Mouse (Mus musculus) intestine, embryonic 15.5 days (tissue): ENCODE results near the gene Cacna1c. TPM values are rescaled to one million over a fixed set of nuclear protein-coding genes. Genes with fewer than 3 reads are reported as not detected.
A peak's percentile ranks its signal among the peaks of the same experiment; 100 is the strongest.

Experiments
- ATAC-seq: fragments of 200-750 bp; cut with Nextera tagmentation; 2 replicates; pipeline ENCODE4 v1.8.0; 2017; ENCODE audit warnings: moderate TSS enrichment, moderate library complexity
- H3K27ac ChIP-seq: fragments of 300-500 bp; sonication (generic); 2 replicates; pipeline ENCODE4 v1.5.1; 2015; ENCODE audit warnings: mild to moderate bottlenecking, inconsistent platforms
- H3K27me3 ChIP-seq: fragments of 300-500 bp; sonication (generic); replicated peaks from 2 replicates; pipeline ENCODE4 v1.6.1; 2015; ENCODE audit warnings: inconsistent platforms
- H3K36me3 ChIP-seq: fragments of 300-500 bp; sonication (generic); 2 replicates; pipeline ENCODE4 v1.6.1; 2015; ENCODE audit warnings: inconsistent platforms
- H3K4me1 ChIP-seq: fragments of 300-500 bp; sonication (generic); replicated peaks from 2 replicates; pipeline ENCODE4 v1.6.1; 2015; ENCODE audit warnings: inconsistent platforms
- H3K4me2 ChIP-seq: fragments of 300-500 bp; sonication (generic); replicated peaks from 2 replicates; pipeline ENCODE4 v1.6.1; 2015; ENCODE audit warnings: mild to moderate bottlenecking, inconsistent platforms
- H3K4me3 ChIP-seq: fragments of 300-500 bp; sonication (generic); replicated peaks from 2 replicates; pipeline ENCODE4 v1.5.1; 2015; ENCODE audit warnings: inconsistent platforms
- H3K9ac ChIP-seq: fragments of 300-500 bp; sonication (generic); 2 replicates; pipeline ENCODE4 v1.6.1; 2015; ENCODE audit warnings: inconsistent platforms
- H3K9me3 ChIP-seq: fragments of 300-500 bp; sonication (generic); 2 replicates; pipeline ENCODE4 v1.6.1; 2016; ENCODE audit warnings: inconsistent platforms
- WGBS: fragments of 180-500 bp; shearing (Covaris S2); methylation state at CpG from one replicate; pipeline ENCODE4 v1.1.7; 2015; 5-methylcytosine and 5-hydroxymethylcytosine counted together
- polyA plus RNA-seq: library from polyadenylated mRNA; unstranded; fragments of >200 nt; fragmentation: Nextera tagmentation; extraction: Ambion mirVana; gene quantifications from 2 replicates; pipeline ENCODE4 v1.2.1, GENCODE M21; 2015

Cacna1c gene
- polyA plus RNA-seq, 1 experiment from 2014 or later = 3.0 TPM

GRCm38 (mm10) chr6:119039293-119039692 lies 156.9 kb downstream of the Cacna1c start:
- H3K27ac ChIP-seq = no peak overlapping the region
- no peak overlapping the region for H3K9ac ChIP-seq
- H3K4me1 ChIP-seq = 0 out of 2 replicates have a peak, but pooled peaks cover 3% of the 10 kb centered on the region
- no peak overlapping the region for H3K4me2 ChIP-seq
- H3K27me3 ChIP-seq = no peaks in the 10 kb centered on the region
- ATAC-seq = no peak
- no peaks in the 10 kb centered on the region for H3K36me3 ChIP-seq
- H3K4me3 ChIP-seq = no peak overlapping the region
- H3K9me3 ChIP-seq = no peaks in the 10 kb centered on the region
- WGBS = 75% methylated on average over 5 of the region's 5 CpGs

- WGBS = 64% methylated on average over 6 of the region's 6 CpGs
- Histone ChIP-seq H3K4me1 (0 out of 2 replicates have a peak, but pooled peaks cover 3% of the 10 kb centered on the region), H3K9ac (no peak overlapping the region), H3K4me2 (no peak overlapping the region), H3K27ac (0 out of 2 replicates have a peak overlapping the region, but pooled peaks have one; percentile 32), H3K36me3 (no peaks in the 10 kb centered on the region), H3K27me3 (no peaks in the 10 kb centered on the region), H3K4me3 (no peak overlapping the region), H3K9me3 (no peaks in the 10 kb centered on the region)
- ATAC-seq = 0 out of 2 replicates have a peak, but pooled peaks have one; percentile 39
These were observed 158.4 kb downstream of the Cacna1c start for GRCm38 (mm10) chr6:119037815-119038214.

- Histone ChIP-seq H3K4me3 (no peak overlapping the region), H3K27ac (no peak overlapping the region), H3K9me3 (no peaks in the 10 kb centered on the region), H3K4me2 (no peak overlapping the region), H3K9ac (no peak overlapping the region), H3K4me1 (0 out of 2 replicates have a peak, but pooled peaks cover 3% of the 10 kb centered on the region), H3K27me3 (no peaks in the 10 kb centered on the region), H3K36me3 (no peaks in the 10 kb centered on the region)
- no peak for ATAC-seq
- 67% methylated on average over 2 of the region's 2 CpGs for WGBS
These were observed 159.2 kb downstream of the Cacna1c start for GRCm38 (mm10) chr6:119037047-119037446.

- H3K27ac ChIP-seq = no peak overlapping the region
- no peak for ATAC-seq
- H3K4me1 ChIP-seq = 0 out of 2 replicates have a peak, but pooled peaks cover 3% of the 10 kb centered on the region
- WGBS = 82% methylated on average over 6 of the region's 6 CpGs
- no peaks in the 10 kb centered on the region for H3K27me3 ChIP-seq
- no peak overlapping the region for H3K9ac ChIP-seq
- no peaks in the 10 kb centered on the region for H3K36me3 ChIP-seq
- no peaks in the 10 kb centered on the region for H3K9me3 ChIP-seq
- no peak overlapping the region for H3K4me2 ChIP-seq
- no peak overlapping the region for H3K4me3 ChIP-seq
These were observed 160.9 kb downstream of the Cacna1c start for GRCm38 (mm10) chr6:119035361-119035760.

GRCm38 (mm10) chr6:119034947-119035346 lies 161.3 kb downstream of the Cacna1c start:
- 0 out of 2 replicates have a peak, but pooled peaks cover 3% of the 10 kb centered on the region for H3K4me1 ChIP-seq
- no peak overlapping the region for H3K9ac ChIP-seq
- whole genome bisulfite sequencing = 98% methylated on average over 2 of the region's 2 CpGs
- no peak overlapping the region for H3K4me2 ChIP-seq
- H3K27ac ChIP-seq = no peak overlapping the region
- ATAC-seq = no peak
- H3K36me3 ChIP-seq = no peaks in the 10 kb centered on the region
- no peak overlapping the region for H3K4me3 ChIP-seq
- H3K9me3 ChIP-seq = no peaks in the 10 kb centered on the region
- no peaks in the 10 kb centered on the region for H3K27me3 ChIP-seq

- Histone ChIP-seq H3K27me3 (no peaks in the 10 kb centered on the region), H3K4me1 (no peaks in the 10 kb centered on the region), H3K27ac (no peak overlapping the region), H3K9me3 (no peaks in the 10 kb centered on the region), H3K9ac (no peak overlapping the region), H3K4me2 (no peak overlapping the region), H3K36me3 (no peaks in the 10 kb centered on the region), H3K4me3 (no peak overlapping the region)
- 80% methylated on average over 6 of the region's 6 CpGs for WGBS
- ATAC-seq = no peak
These were observed 168.3 kb downstream of the Cacna1c start for GRCm38 (mm10) chr6:119027880-119028279.

- Histone ChIP-seq H3K27ac (no peak overlapping the region), H3K9ac (no peak overlapping the region), H3K4me1 (peaks cover 3% of the 10 kb centered on the region), H3K4me2 (no peak overlapping the region), H3K9me3 (no peaks in the 10 kb centered on the region), H3K36me3 (no peaks in the 10 kb centered on the region), H3K4me3 (no peak overlapping the region), H3K27me3 (no peaks in the 10 kb centered on the region)
- no peak for ATAC-seq
- 52% methylated on average over 2 of the region's 2 CpGs for WGBS
These were observed 173.4 kb downstream of the Cacna1c start for GRCm38 (mm10) chr6:119022850-119023249.

GRCm38 (mm10) chr6:119021226-119021625 lies 175.0 kb downstream of the Cacna1c start:
- 41% methylated on average over 8 of the region's 8 CpGs for WGBS
- no peak overlapping the region for H3K9ac ChIP-seq
- no peaks in the 10 kb centered on the region for H3K27me3 ChIP-seq
- no peaks in the 10 kb centered on the region for H3K9me3 ChIP-seq
- no peaks in the 10 kb centered on the region for H3K36me3 ChIP-seq
- no peak overlapping the region; the same call in 1 of the 2 replicates for H3K27ac ChIP-seq
- H3K4me2 ChIP-seq = no peak overlapping the region
- H3K4me3 ChIP-seq = no peak overlapping the region
- peaks cover 3% of the 10 kb centered on the region for H3K4me1 ChIP-seq
- ATAC-seq = peak; percentile 31; the same call in 1 of the 2 replicates

- 88% methylated on average over 6 of the region's 6 CpGs for WGBS
- no peak for ATAC-seq
These were observed 177.3 kb downstream of the Cacna1c start for GRCm38 (mm10) chr6:119018956-119019355.

GRCm38 (mm10) chr6:119018256-119018655 lies 178.0 kb downstream of the Cacna1c start:
- H3K27me3 ChIP-seq = no peaks in the 10 kb centered on the region
- H3K4me2 ChIP-seq = no peak overlapping the region
- H3K9ac ChIP-seq = no peak overlapping the region
- H3K27ac ChIP-seq = no peak overlapping the region
- H3K9me3 ChIP-seq = no peaks in the 10 kb centered on the region
- ATAC-seq = no peak
- WGBS = 98% methylated on average over 2 of the region's 2 CpGs
- peaks cover 3% of the 10 kb centered on the region for H3K4me1 ChIP-seq
- no peak overlapping the region for H3K4me3 ChIP-seq
- H3K36me3 ChIP-seq = no peaks in the 10 kb centered on the region

More at GRCm38 (mm10) chr6:119018956-119019355, 177.3 kb downstream of the Cacna1c start:
- Histone ChIP-seq H3K27ac (no peak overlapping the region), H3K4me2 (no peak overlapping the region), H3K9me3 (no peaks in the 10 kb centered on the region), H3K36me3 (no peaks in the 10 kb centered on the region), H3K9ac (no peak overlapping the region), H3K27me3 (no peaks in the 10 kb centered on the region), H3K4me1 (peaks cover 3% of the 10 kb centered on the region), H3K4me3 (no peak overlapping the region)

GRCm38 (mm10) chr6:119017498-119017897 lies 178.7 kb downstream of the Cacna1c start:
- no peaks in the 10 kb centered on the region for H3K9me3 ChIP-seq
- no peaks in the 10 kb centered on the region for H3K27me3 ChIP-seq
- no peak for ATAC-seq
- peaks cover 3% of the 10 kb centered on the region for H3K4me1 ChIP-seq
- no peaks in the 10 kb centered on the region for H3K36me3 ChIP-seq
- no peak overlapping the region for H3K4me3 ChIP-seq
- H3K4me2 ChIP-seq = no peak overlapping the region
- no peak overlapping the region for H3K9ac ChIP-seq
- 80% methylated on average over 10 of the region's 10 CpGs for WGBS
- no peak overlapping the region for H3K27ac ChIP-seq

- Histone ChIP-seq H3K36me3 (no peaks in the 10 kb centered on the region), H3K27ac (no peak overlapping the region), H3K27me3 (no peaks in the 10 kb centered on the region), H3K9ac (no peak overlapping the region), H3K4me2 (no peak overlapping the region), H3K4me3 (no peak overlapping the region), H3K9me3 (no peaks in the 10 kb centered on the region), H3K4me1 (peaks cover 3% of the 10 kb centered on the region)
- no peak for ATAC-seq
- 36% methylated on average over 2 of the region's 2 CpGs for WGBS
These were observed 180.9 kb downstream of the Cacna1c start for GRCm38 (mm10) chr6:119015346-119015745.
